Mouse (Mus musculus) layer of hippocampus, adult 8-10 months (tissue): Measurements from ENCODE around the gene 1700019N19Rik. TPM values are rescaled to one million over a fixed set of nuclear protein-coding genes. Genes with fewer than 3 reads are reported as not detected.

Experiments used
- total RNA-seq, 4 experiments: library from RNA; stranded (reverse); gene quantifications; 2 replicates each; pipeline ENCODE4 v1.2.4; 2022

Gene 1700019N19Rik
- total RNA-seq, 4 experiments from 2014 or later: 0.33 TPM; not detected in 3

Other genes with a start within 250 kb of the 1700019N19Rik start
- gene Pnlip, start 142.0 kb downstream of the 1700019N19Rik start, total RNA-seq: 1 to 10 TPM in 3 of 4 experiments, under 1 TPM in 1; 0.89 to 1.7 (median 1.3) TPM
- not detected for gene Pnliprp1, start 65.6 kb downstream of the 1700019N19Rik start, total RNA-seq
- under 1 TPM; 0.20 to 0.49 (median 0.23) TPM for gene Pnliprp2, start 34.7 kb downstream of the 1700019N19Rik start, total RNA-seq
- 1 to 10 TPM; 1.8 to 2.2 (median 1.9) TPM for gene Eno4, start 149.0 kb upstream of the 1700019N19Rik start, total RNA-seq
- gene Hspa12a, start 149.2 kb upstream of the 1700019N19Rik start, total RNA-seq: 100 to 1,000 TPM; 203 to 270 (median 244) TPM